Mouse (Mus musculus) spleen, postnatal 10 days (tissue): ENCODE measurements at regions not wholly inside any gene's neighbourhood (a gene's known extent, or its start where the extent isn't known, plus 50 kb on each side); places are given as distances from the start of the nearest gene placed in this dataset.

Experiments used
- DNase-seq, 2 experiments: peaks; one replicate each; pipeline ENCODE4 v3.0.0; 2021 to 2022; ENCODE audit warnings: low spot score in 2 of 2

GRCm38 (mm10) chr9:52240585-52241320, 72.4 kb upstream of the Zc3h12c start:
- DNase-seq: no peak

- DNase-seq: no peak
Measured at GRCm38 (mm10) chr9:52234775-52235174, 66.4 kb upstream of the Zc3h12c start.

GRCm38 (mm10) chr9:52229589-52229988, 61.2 kb upstream of the Zc3h12c start:
- peak in 1 of 2 experiments; percentile 53 for DNase-seq

- no peak for DNase-seq
Measured at GRCm38 (mm10) chr9:52225646-52226045, 57.3 kb upstream of the Zc3h12c start.

- no peak for DNase-seq
Measured at GRCm38 (mm10) chr9:52223509-52224113, 55.2 kb upstream of the Zc3h12c start.
